10 mouse cellular contexts compared by ENCODE assay signal in the genomic region with DNA sequence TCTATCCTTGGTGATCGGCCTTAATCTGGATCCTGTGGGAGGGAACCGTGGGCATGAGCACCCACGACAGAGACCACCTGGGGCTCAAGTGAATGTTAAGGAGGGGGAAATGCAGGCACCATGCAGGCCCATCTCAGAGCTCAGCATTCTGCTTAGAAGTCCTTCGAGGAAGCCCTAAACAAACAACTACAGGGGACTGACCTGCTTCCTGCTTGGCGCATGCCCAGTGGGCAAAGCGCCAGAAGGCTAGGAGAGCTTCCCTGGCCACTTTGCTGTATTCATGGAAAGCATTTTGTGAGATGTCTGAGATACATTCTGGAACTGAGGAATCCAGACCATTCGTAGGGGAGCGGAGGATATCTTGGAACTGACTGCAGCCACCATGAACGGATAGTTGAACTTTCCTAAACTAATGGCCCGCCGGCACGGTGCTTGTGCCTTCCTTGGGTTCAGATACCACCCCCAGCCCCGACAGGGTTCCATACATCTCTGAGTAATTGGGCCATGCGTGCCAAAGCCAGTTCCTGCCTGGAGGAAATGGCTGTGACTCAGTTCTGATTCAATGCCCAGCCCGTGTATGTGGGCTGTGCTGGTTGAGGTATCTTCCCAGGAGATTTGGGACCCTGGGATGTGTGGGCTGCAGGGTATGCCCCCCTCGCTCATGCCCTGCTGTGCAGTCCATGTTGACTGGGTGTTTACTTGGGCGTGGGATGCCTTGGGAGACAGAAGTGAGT.
A peak's percentile ranks its signal among the peaks of the same experiment; 100 is the strongest.
DNase-seq lines count a peak whose midpoint lies in the region; ATAC-seq lines count a peak whose summit lies in the region.
"Had no signal": no experiment of that assay in that cellular context is flagged by ENCODE, and none has a peak within 500 bp of the region (broad histone marks: within the 10 kb centered on the region; RNA-seq: fewer than 3 reads in every experiment).

No protein-coding gene starts in this region.

- H3K9ac ChIP-seq in heart, embryonic 12.5 days = no peak overlapping the region
- no peak overlapping the region for H3K9ac ChIP-seq in forebrain, embryonic 13.5 days
- H3K9ac ChIP-seq: embryonic facial prominence, embryonic 13.5 days; heart, embryonic 15.5 days had no signal

- H3K36me3 ChIP-seq in heart, embryonic 12.5 days = no peaks in the 10 kb centered on the region
- H3K36me3 ChIP-seq in forebrain, embryonic 13.5 days (ENCODE audit: poor library complexity, severe bottlenecking) = no peaks in the 10 kb centered on the region
- H3K36me3 ChIP-seq: embryonic facial prominence, embryonic 13.5 days; heart, embryonic 15.5 days had no signal

- peaks cover 19% of the 10 kb centered on the region for H3K4me1 ChIP-seq in heart, embryonic 12.5 days (replicated peaks)
- H3K4me1 ChIP-seq in forebrain, embryonic 13.5 days = no peaks in the 10 kb centered on the region
- H3K4me1 ChIP-seq: embryonic facial prominence, embryonic 13.5 days had no signal

- ATAC-seq in heart, embryonic 12.5 days (ENCODE audit: insufficient number of reproducible peaks, low FRiP score) = peak; percentile 39; the same call in 1 of the 2 replicates
- no peak for ATAC-seq in forebrain, embryonic 13.5 days

- 69% methylated on average over 17 of the region's 17 CpGs for WGBS in heart, embryonic 12.5 days
- 85% methylated on average over 17 of the region's 17 CpGs for WGBS in forebrain, embryonic 13.5 days

- intact Hi-C loops in left cerebral cortex, postnatal 4 days (cut with DNase I) = no loop called here

- no peak overlapping the region for H3K4me3 ChIP-seq in heart, embryonic 12.5 days
- H3K4me3 ChIP-seq in forebrain, embryonic 13.5 days = no peak overlapping the region
- H3K4me3 ChIP-seq: embryonic facial prominence, embryonic 13.5 days; heart, embryonic 15.5 days had no signal

- H3K27me3 ChIP-seq in heart, embryonic 12.5 days (replicated peaks) = peaks cover 15% of the 10 kb centered on the region
- no peaks in the 10 kb centered on the region for H3K27me3 ChIP-seq in forebrain, embryonic 13.5 days
- H3K27me3 ChIP-seq: embryonic facial prominence, embryonic 13.5 days had no signal

- no peak overlapping the region for H3K27ac ChIP-seq in heart, embryonic 12.5 days (ENCODE audit: poor library complexity, severe bottlenecking)
- H3K27ac ChIP-seq in forebrain, embryonic 13.5 days = no peak overlapping the region
- H3K27ac ChIP-seq: embryonic facial prominence, embryonic 13.5 days; heart, embryonic 15.5 days had no signal

- H3K4me2 ChIP-seq in heart, embryonic 12.5 days = no peak overlapping the region; the same call in 1 of the 2 replicates
- no peak overlapping the region for H3K4me2 ChIP-seq in forebrain, embryonic 13.5 days
- H3K4me2 ChIP-seq: embryonic facial prominence, embryonic 13.5 days; heart, embryonic 15.5 days had no signal

- H3K9me3 ChIP-seq in heart, embryonic 12.5 days (replicated peaks) = no peaks in the 10 kb centered on the region
- no peaks in the 10 kb centered on the region for H3K9me3 ChIP-seq in forebrain, embryonic 13.5 days (replicated peaks)
- H3K9me3 ChIP-seq: heart, embryonic 15.5 days had no signal

- DNase-seq in cerebellum, postnatal 10 days = peak; percentile 49 to 62
- DNase-seq in cerebellum, adult 11 months = no peak
- DNase-seq in left cerebral cortex, adult 18-20 months (ENCODE audit: low spot score in 2 of 2) = peak; percentile 49 to 59
- DNase-seq in left cerebral cortex, postnatal 4 days = no peak
- peak; percentile 46 for DNase-seq in lung, postnatal 14 days
- DNase-seq in frontal cortex, postnatal 14 days (ENCODE audit: low spot score in 2 of 2) = no peak

Comparison
In these comparisons a context has a peak if more than half of its experiments do, and no peak if none do; other contexts are left out.
1. DNase-seq: peak in cerebellum, postnatal 10 days (2 of 2), left cerebral cortex, adult 18-20 months (2 of 2) and lung, postnatal 14 days (single experiment); none in cerebellum, adult 11 months (single experiment), left cerebral cortex, postnatal 4 days (single experiment) and frontal cortex, postnatal 14 days (0 of 2).